Mouse (Mus musculus): Measurements from ENCODE around the gene Vdr.

Gene Vdr

DNA sequence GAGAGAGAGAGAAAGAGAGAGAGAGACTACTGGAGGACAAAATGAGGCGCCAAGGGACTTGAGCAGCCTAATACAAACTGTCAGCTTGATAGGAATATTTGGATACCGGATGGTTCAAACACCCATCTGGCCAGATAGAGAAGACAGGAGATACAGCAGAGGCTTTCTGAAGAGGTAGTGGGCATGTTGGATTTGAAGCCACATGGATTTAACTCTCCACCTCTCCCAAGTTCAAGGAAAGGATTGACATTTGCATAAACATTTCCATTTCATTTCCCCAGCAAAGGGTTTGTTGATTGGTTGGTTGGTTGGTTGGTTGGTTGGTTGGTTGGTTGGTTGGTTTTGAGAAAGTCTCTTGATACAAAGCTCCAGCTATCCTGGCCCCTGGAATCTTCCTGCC is 62.6 kb downstream of the Vdr start:
- DNase-seq (ENCODE audit: low spot score in 2 of 2) = no peak

DNA sequence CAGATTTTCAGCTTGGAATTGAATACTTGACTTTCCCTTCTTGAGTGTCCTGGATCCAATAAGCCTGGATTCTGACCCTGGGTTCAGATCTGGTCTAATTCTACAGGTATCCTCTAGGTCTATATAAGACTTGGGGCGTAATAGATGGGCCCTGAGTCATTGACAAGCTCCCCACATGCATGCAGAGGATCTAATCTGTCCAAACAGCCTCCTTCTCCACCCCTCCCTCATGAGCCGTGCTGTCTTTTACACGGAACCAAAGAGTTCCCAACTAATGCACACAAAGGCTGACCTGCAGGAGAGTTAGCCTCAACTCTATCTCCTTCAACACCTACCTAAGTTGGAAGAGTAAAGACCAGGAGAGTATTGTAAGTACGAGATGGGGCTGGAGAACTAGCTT is 63.1 kb downstream of the Vdr start:
- no peak for DNase-seq (ENCODE audit: low spot score in 2 of 2)

DNA sequence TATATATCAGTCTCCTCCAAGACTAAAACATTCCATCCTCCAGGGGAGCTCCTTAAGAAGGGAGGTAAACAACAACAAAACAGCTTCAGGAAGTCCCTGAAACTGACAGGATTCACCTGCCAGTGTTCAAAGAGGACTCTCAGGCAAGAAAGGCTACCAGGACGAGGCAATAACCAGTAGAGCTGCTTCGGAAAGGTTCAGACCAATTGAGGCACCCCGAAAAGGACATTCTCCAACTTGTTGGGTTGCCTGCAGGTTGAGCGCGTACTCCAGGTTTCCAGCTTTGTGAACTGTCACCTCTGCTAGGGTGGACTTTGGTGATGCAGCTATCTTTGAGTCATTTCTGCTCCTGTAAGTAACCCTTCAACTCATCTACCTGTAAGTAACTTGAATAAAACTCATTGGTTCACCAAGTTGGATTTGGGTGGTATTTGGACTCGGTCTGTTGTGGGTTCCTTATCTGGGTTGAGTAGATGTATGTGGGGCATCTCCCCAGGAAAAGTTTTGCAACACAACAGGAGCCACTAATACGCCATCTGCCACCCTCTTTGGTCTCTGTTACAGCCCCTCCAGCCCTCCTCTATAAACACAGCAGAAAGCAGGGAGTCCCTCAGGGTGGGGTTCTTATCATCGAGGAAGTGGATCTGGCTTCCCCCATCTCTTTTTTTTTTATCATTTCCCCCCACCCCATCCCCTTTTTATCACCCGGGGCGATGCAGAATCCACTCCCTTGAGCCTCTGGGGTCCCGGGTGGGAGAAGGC is 64.1 kb downstream of the Vdr start:
- no peak for DNase-seq (ENCODE audit: low spot score in 2 of 2)

DNA sequence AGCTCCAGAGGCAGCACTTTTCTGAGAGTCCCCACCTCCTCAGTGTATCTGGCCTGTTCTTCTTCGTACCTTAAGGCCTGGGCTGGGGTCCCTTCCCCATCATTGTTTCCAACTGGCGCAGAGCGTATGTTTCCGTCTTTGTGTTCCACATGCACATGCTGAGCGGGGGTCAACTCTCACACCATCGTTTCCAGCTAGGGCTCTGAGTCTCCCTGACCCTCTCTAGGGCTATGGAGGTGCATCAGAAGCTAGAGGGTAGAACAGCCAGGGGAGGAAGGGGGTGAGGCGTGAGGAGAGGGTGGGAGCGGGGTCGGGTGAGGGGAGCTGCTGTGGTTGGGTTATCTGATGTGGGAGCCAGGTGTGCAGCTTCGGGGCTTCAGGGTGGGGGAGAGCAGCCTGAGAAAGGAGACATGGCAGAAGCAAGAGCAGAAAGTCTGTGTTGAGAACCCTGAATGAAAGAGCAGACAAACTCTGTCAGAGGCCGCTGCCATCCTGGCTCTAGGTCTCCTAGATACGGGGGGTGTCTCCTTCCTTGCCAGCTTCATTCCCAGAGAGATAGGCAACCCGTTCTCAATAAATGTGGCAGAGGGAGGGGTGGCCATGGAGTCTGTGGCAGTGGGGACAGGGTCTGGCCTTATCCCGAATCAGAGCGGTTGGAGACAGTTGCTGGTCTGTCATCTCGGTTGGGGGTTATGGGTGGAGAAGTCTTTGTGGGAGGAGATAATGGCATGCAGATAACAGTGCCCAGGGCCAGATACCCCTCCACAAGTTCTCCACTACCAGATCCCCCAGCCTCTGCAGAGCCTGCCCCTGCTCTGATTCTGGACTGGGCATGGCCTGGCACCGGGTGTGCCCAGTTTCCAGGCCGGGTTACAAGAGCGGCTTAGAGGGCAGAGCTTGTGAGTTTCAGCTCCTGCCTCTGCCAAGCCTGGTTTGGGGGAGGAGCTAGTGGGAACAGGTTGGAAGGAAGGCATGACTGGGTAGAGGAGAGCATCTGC is 66.1 kb downstream of the Vdr start, which contains the start of gene Hdac7:
Hdac7 (minus strand) TSS at position 466 of the 998 bp plus-strand sequence.
- DNase-seq (ENCODE audit: low spot score in 2 of 2) = peak in 1 of 2 experiments; percentile 68

DNA sequence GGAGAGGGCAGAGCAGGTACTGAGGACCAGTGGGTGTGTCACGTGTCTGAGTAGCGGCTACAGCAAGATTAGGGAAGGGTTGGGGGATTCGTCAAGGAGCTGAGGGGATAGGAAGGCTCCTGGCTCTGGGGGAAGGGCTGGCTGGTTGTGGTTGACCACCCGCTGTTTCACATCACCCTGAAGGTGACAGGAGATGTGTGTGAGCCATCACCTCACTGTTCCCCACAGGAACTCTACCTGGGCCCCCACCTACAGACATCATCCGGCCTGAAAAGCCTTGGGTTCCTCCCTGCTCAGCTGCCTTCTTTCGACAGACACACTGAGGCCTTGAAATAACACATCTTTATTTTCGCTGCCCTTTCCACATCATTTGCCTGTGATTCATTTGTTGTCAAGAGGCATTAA is 67.2 kb downstream of the Vdr start:
- no peak for DNase-seq (ENCODE audit: low spot score in 2 of 2)

DNA sequence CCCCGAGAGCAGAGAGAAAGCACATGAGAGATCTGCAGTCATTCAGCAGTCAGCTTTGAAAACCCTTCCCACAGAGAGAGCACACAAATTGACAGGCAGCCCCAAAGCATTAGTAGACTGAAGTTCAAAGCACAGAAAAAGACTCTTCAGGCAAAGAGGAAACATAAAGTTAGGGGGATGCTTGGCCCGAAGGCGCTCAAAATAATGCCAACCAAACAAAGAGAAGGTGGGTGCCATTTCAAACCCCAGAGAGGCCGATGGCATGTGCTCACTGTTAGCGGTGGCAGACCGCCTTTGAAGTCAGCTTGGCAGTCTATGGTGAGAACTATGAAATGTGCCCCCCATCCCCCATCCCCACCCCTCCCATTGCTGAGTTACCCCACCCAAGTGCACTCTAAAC is 68.4 kb downstream of the Vdr start:
- DNase-seq (ENCODE audit: low spot score in 2 of 2) = no peak

DNA sequence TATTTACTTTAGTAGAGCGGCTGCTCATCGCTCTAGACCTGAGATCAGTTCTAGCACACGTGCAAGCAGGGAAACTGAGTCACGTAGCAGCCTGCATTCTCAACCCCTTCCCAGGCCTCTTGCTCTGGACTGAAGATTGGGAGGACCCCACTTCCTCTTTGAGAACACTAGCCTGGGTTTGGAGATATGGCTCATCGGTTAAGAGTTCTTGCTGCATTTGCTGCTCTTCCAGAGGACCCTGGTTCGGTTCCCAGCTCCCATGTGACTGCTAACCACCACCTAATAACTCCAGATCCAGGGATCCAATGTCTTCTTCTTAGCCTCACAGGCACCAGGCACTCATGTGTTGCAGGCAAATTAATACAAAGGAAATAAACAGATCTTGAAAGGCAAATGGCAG is 69.0 kb downstream of the Vdr start:
- DNase-seq (ENCODE audit: low spot score in 2 of 2) = no peak

DNA sequence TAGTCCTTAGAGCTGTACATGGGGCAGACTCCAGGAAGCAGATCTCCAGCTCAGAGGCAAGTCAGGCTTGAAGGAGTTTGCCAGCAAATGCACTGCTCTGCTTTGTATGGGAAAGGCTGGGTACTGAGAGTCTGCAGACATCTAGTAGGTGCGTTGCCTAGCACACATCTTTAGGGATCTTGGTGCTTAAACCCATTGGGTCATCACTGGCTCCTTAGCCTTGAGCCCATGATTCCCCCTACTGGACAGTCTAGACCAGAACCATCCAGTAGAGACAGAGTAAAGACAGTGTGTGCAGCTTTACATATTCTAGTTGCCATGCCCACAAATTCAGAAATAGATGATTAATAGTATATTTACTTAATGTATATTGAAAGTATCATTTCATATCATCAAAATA is 69.6 kb downstream of the Vdr start:
- DNase-seq (ENCODE audit: low spot score in 2 of 2) = no peak

DNA sequence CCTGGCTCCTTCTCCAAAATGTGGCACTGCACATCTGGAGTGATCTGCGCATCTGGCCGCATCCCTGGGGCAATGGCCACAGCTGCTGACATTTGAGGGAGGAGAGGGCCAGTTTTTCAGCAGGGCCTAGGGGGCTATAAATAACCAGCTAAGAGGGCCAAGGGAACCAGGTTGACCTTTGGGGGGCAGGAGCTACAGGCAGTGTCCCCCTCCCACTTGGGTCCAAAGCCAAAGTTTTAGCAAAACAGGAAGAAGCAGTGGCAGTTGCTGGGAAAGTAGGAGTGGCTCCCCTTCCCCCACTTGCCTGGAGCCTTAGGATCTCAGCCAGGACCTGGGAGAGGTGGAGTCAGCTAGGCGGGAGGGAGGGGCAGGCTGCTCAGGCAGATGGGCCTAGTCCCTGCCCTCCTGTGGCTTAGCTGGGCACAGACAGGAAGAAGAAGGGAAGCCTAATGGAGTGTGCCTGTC is 70.4 kb downstream of the Vdr start:
- DNase-seq (ENCODE audit: low spot score in 2 of 2) = peak in 1 of 2 experiments; percentile 69

DNA sequence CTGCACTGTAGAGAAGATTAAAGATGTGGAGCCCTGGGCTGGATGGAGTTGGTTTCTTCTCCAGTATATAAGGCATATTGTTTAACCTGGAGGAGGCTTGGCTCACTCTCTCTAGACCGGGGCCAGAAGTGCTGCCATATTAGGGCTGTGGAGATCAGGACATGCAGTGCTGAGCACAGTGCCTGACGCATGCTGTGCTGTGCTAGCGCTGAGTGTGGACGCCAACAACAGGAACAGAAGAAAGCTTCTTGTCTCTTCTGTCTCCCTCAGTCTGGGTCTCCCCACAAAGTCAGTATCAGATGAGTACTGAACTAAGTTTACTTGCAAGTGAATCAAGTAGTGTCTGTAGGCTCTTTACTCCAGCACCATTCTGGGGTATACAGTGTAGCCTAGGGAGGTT is 71.0 kb downstream of the Vdr start:
- DNase-seq (ENCODE audit: low spot score in 2 of 2) = no peak

DNA sequence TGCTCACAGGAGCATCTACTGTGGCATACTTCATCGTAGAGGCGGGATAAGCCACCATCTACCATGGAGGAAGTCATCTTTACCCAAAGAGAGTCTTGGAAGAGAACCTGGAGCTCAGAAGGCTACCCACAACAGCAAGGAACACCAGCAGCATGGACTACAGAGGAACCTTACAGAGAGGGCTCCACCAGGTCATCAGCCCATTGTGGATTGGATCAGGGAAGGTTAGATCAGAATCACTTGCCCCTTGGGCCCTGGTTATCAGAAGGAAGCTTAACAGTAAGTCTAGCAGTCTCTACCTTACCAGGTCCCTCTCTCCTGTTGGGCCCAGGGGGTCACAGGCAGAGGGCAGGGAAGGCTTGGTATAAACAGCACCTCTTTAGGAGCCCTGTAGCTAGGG is 71.4 kb downstream of the Vdr start:
- DNase-seq (ENCODE audit: low spot score in 2 of 2) = no peak

DNA sequence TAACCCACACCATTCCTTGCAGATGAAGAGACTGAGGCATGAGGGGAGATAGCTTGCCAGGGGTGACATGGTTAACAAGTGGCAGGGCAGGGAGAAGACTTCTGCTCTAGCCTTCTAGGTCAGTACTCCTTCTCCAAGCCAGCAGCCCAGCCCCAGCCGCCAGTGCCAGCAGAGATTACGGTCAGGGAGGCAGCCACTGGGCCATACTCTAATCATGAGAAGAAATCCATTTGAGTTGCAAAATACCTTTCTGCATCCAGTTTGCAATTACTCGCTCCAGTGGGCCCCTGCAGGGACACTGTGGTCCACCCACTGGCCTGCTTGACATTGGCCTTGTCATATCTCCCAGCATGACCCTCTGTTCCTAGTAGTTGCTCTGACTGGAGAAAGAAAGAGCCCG is 72.0 kb downstream of the Vdr start:
- no peak for DNase-seq (ENCODE audit: low spot score in 2 of 2)

DNA sequence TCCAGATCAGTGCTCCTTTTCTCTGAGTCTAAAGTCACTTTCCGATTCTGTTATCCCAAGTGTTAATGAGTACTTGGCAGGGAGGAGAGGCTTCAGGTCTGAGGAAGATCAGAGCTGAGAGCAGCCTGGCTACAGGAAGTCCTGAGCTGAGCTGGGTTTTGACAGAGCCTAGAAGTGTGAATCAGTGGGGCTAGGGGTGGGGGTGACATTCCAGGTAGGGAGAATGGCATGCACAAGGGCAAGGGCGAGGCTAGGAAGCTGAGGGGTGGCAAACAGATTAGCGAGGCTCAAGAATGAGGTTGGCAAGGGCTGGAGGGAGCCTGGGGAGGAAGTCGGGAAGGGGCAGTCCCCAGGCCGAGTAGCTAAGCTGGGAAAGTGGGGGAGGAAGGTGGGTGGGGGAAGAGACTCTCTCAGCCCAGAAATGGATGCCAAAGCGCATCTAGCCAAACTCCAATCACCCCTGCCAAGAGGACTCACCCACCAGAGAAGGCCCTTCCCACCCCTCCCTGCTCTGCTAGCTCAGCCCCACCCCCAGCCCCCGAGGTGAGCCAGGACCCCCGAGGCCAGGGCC is 72.9 kb downstream of the Vdr start:
- DNase-seq (ENCODE audit: low spot score in 2 of 2) = peak in 1 of 2 experiments; percentile 60

DNA sequence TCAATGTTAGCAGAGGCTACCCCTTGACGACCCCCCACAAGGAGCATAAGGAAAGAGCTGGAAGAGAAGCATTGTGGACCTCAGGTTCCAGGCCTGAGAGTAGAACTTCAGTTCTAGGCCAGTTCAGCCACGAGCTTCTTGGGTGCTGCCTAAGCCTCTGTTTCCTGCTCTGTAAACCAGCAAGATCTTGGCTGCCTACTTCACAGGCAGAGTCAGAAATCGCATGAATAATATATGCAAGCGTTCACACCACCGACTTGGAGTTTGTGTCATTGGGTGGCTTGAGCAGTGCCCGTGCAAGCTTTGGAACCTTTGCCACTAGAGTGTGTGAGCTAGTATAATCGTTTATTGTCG is 73.6 kb downstream of the Vdr start:
- DNase-seq (ENCODE audit: low spot score in 2 of 2) = no peak

DNA sequence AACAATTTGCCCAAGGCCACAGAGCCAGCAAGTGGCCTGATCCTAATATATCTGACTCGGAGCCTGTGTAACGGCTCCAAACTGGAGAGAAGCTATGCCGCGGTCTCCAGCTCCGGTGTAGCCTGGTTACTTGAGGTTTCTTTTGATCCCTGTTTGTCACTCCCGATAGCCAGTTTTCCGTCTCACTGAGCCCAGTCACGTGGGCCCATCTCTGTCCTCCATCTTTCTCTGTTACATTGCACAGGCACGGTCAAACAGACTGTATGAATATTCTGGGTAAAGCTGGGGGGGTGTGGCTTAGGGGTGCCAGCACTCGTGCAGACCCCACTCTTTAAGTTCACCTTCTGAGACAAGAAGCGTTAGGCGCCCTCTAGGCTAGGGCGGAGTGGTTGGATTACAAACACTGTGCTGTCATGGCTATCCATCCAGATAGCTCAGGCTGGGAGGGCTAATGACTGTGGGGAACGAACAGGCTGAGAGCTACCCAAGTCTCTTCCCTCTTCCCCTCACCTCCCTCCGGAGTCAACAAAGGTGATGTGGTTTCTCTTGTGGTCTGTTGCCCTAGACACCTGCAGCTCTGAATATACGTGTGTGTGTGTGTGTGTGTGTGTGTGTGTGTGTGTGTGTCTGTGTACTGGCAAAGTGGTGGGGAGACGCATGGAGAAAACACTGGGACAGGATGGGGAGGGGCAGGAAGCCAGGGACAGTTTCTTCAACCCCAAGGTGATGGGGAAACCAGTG is 74.1 kb downstream of the Vdr start:
- no peak for DNase-seq (ENCODE audit: low spot score in 2 of 2)

DNA sequence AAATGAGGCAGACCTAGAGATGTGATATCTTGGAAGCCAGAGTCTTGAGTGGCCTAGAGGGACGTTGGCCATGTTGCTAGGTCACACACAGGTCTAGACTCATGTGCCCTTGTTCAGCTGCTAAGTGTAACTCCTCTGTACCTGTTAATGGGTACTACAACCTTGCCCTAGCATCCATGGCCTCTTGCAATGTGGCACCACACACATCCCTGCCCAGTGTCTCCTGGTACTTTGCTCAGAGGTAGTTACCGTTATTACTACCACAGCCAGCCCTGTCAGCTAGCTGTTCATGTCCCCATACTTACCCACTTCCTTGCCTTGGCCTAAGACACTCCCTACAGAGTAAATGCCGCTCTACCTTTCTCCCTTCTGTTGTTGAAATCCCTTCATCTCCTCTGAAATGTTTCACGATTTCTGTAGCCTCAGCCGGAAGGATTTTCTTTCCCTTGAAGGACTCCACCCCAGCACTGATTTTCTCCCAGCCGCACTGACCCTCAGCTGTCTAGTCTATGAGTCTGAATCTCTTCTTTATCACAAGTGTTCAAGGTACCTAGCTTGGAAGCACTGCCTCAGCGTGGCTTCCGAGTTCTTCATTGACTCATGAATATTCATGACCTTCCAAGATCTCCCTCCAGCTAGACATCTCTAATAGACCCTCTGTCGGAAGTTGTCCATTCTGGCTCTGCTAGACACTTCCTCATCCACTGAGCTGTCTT is 77.5 kb downstream of the Vdr start:
- no peak for DNase-seq (ENCODE audit: low spot score in 2 of 2)

DNA sequence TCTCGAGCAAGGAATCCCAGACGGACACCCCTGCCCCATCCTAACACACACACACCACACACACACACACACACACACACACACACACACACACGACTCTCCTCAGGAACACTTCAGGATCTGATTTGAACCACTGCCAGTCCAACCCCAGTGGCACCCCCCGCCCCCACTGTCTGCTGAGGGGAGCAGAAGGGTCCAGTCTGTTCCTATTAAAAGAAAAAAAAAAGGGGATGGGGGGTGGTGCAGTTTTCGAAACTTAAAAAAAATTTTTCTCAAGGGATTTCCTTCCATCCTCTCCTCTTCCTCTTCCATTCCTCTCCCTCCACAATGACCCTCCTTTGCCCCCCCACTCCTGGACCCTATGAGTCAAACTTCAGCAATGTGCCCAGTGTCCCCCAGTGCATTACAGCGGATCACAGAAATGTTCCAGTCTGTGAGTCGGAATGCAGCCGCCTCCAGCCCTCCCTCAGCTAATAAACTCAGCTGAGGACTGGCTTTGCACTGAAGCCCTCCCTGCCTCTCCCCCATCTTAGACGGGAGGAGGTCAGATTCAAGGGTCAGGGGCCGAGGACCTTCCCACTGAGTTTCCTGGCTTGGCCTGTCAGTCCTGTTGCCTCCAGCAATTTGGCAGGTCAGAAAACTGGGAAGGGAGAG is 78.3 kb downstream of the Vdr start:
- no peak for DNase-seq (ENCODE audit: low spot score in 2 of 2)

DNA sequence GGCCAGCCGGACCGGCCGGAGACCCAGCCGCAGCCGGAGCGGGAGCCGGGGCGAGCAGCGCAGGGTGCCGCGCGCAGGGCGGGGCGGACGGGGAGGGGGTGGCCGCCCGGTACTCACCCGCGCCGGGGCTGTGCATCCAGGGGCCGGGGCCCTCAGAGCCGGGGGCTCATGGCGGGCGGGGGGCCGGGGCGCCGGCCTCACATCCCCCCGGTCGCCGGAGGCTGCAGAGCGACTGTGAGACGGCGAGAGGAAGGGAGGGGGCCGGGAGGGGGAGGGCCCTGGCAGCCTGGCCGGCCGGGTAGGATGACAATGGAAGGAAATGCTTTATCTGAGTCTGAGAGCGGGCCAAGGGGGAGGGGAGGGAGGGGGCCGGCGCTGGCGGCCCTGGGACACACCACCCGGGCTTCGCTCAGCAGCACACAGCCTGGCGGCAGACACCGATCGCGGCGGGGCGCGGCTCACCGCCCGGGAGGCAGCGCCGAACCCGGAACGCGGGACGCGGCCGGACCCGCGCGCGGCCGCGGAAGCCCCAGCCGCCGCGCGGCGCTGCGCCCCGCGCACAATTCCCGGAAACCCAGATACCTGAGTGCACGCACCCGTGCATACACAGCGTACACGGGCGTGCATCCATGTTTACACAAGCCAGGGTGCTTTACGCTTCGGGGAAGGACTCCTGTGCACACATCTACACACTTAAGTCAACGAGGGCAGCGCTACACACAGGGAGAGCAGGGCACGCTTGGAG is 79.0 kb downstream of the Vdr start:
- DNase-seq (ENCODE audit: low spot score in 2 of 2) = peak; percentile 44 to 77

DNA sequence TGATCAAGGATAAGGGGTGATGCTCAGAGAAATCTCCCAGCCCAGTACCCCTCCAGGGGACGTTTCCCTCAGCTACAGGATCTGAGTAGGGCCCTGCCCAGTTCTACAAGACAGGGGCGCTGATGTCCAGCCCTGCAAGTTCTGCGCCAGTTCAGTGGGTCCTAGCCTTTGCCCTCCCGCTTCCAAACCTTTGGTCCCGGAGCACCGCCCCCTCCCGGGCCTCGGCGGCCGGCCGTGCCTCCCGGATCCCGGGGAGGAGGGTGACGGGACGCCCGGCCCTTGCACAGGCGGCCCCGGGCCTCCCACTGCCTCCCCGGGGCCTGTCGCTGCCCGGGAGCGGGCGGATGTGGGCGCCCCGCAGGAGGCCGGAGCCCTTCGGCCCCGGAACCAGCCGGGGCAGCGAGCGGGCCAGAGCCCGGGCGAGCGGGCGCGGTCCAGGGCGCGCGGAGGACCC is 79.6 kb downstream of the Vdr start:
- peak in 1 of 2 experiments; percentile 76 for DNase-seq (ENCODE audit: low spot score in 2 of 2)

Data from spleen, postnatal 4 days (tissue).